Mouse (Mus musculus) bone marrow, adult 2 months (tissue): ENCODE data around the gene Sox5.

Source experiments
- CTCF ChIP-seq: fragments of 200-500 bp; IDR thresholded peaks from 2 replicates; pipeline ENCODE4 v1.5.1; 2011; ENCODE audit warnings: low read length, control low read depth; ENCODE audit not compliant: control insufficient read depth, insufficient read depth
- POLR2A ChIP-seq: fragments of 200-500 bp; IDR thresholded peaks from 2 replicates; pipeline ENCODE4 v1.6.1; 2011; ENCODE audit warnings: low read depth, mild to moderate bottlenecking, control low read depth, low read length, borderline replicate concordance; ENCODE audit not compliant: control insufficient read depth

- no peak for TF ChIP-seq CTCF
- TF ChIP-seq POLR2A: no peak
Measured at GRCm38 (mm10) chr6:144163501-144163900, 618.3 kb downstream of the Sox5 start.
